Mouse (Mus musculus) embryonic facial prominence, embryonic 13.5 days (tissue): ENCODE measurements around the gene Tnfsfm13. TPM values are rescaled to one million over a fixed set of nuclear protein-coding genes. Genes with fewer than 3 reads are reported as not detected.
"Not testable (repeated sequence)": the region's sequence is repeated elsewhere in the genome, so short reads cannot be mapped to it uniquely, and the experiment has no call there.

ENCODE experiments used
- ATAC-seq: fragments of 200-750 bp; cut with Nextera tagmentation; 2 replicates; pipeline ENCODE4 v1.8.0; 2017; ENCODE audit warnings: low read depth; ENCODE audit not compliant: insufficient number of reproducible peaks, insufficient read depth, low FRiP score, low TSS enrichment
- H3K27ac ChIP-seq: fragments of 300-500 bp; sonication (generic); 2 replicates; pipeline ENCODE4 v1.5.1; 2015; ENCODE audit warnings: moderate library complexity, mild to moderate bottlenecking, inconsistent platforms
- H3K27me3 ChIP-seq: fragments of 300-500 bp; sonication (generic); 2 replicates; pipeline ENCODE4 v1.6.1; 2015; ENCODE audit warnings: mild to moderate bottlenecking, inconsistent platforms
- H3K36me3 ChIP-seq: fragments of 300-500 bp; sonication (generic); 2 replicates; pipeline ENCODE4 v1.6.1; 2015; ENCODE audit warnings: mild to moderate bottlenecking, inconsistent platforms
- H3K4me1 ChIP-seq: fragments of 300-500 bp; sonication (generic); 2 replicates; pipeline ENCODE4 v1.6.1; 2015; ENCODE audit warnings: inconsistent platforms
- H3K4me2 ChIP-seq: fragments of 300-500 bp; sonication (generic); 2 replicates; pipeline ENCODE4 v1.6.1; 2015; ENCODE audit warnings: moderate library complexity, mild to moderate bottlenecking, inconsistent platforms
- H3K4me3 ChIP-seq: fragments of 300-500 bp; sonication (generic); 2 replicates; pipeline ENCODE4 v1.5.1; 2015; ENCODE audit warnings: mild to moderate bottlenecking, inconsistent platforms
- H3K9ac ChIP-seq: fragments of 300-500 bp; sonication (generic); 2 replicates; pipeline ENCODE4 v1.6.1; 2015; ENCODE audit warnings: mild to moderate bottlenecking, inconsistent platforms
- H3K9me3 ChIP-seq: fragments of 300-500 bp; sonication (generic); 2 replicates; pipeline ENCODE4 v1.6.1; 2016; ENCODE audit warnings: inconsistent platforms
- WGBS: fragments of 180-500 bp; shearing (Covaris S2); methylation state at CpG from one replicate; pipeline ENCODE4 v1.1.7; 2015; ENCODE audit warnings: mixed read lengths; 5-methylcytosine and 5-hydroxymethylcytosine counted together
- polyA plus RNA-seq: library from polyadenylated mRNA; unstranded; fragments of >200 nt; fragmentation: Nextera tagmentation; extraction: Ambion mirVana; gene quantifications from 2 replicates; pipeline ENCODE4 v1.2.1, GENCODE M21; 2015

The Tnfsfm13 gene
- polyA plus RNA-seq, 1 experiment from 2014 or later, result 2.8 TPM

DNA sequence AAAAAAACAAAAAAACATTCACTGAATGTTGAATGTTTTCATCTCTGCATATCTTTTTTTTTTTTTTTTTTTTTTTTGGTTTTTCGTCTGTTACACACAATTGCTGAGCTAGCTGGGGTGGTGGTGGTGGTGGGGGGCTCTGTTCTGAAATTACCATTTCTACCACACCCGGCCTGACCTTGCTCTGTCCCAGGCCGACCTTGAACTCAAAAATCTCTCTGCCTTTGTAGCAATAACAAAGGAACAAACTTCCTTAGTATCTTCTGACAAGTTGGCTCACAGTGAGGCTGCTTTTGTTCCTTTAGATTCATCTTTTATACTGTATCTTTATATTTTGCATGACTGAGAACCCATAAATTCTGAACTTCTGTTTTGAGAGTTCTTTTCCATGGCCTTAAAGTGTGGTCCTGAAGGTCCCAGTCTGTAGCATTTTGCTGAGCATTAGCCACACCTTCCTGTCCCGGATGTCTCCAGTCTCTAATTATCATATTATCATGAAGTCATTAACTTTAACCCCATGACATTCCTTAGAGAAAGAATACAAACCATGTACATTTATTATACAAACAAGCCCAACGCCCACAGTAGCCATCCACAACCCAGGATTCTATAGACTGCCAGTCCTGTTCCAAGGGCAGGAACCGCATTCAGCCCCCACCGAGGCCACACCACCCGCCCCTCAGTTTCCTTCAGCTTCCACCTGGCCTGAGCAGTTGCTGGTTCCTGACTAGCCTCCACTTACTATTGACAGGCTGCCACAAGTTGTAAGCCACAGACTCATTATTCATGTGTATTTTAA lies 8.1 kb upstream of the Tnfsfm13 start:
- Histone ChIP-seq H3K27me3 (no peaks in the 10 kb centered on the region), H3K4me1 (peaks cover 3% of the 10 kb centered on the region), H3K4me2 (no peak overlapping the region), H3K27ac (no peak overlapping the region), H3K36me3 (no peaks in the 10 kb centered on the region), H3K4me3 (no peak overlapping the region), H3K9me3 (no peaks in the 10 kb centered on the region), H3K9ac (no peak overlapping the region)
- no peak for ATAC-seq
- 54% methylated on average over 8 of the region's 8 CpGs for WGBS

GRCm38 (mm10) chr11:69703381-69703780 lies 7.5 kb upstream of the Tnfsfm13 start:
- ATAC-seq, H3K9ac ChIP-seq: not testable (repeated sequence)

DNA sequence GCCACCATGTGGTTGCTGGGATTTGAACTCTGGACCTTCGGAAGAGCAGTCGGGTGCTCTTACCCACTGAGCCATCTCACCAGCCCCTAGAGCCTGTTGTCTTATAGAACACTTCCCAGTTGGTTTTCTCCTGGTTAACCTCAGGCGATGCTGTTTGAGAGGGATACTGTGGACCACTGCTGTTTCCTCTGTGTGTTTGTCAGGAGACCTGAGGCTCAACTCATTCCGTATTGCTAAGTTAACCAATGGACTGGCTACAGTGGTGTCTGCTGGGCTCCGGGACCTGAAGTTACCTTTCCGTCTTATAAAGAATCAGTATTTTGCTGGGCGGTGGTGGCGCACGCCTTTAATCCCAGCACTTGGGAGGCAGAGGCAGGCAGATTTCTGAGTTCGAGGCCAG lies 7.0 kb upstream of the Tnfsfm13 start:
- WGBS, result 93% methylated on average over 10 of the region's 10 CpGs
- H3K4me2 ChIP-seq, H3K9me3 ChIP-seq, H3K4me1 ChIP-seq, H3K36me3 ChIP-seq, ATAC-seq, H3K4me3 ChIP-seq, H3K27me3 ChIP-seq, H3K27ac ChIP-seq, H3K9ac ChIP-seq: not testable (repeated sequence)

More at GRCm38 (mm10) chr11:69703381-69703780, 7.5 kb upstream of the Tnfsfm13 start:
- H3K4me2 ChIP-seq, H3K27ac ChIP-seq, H3K36me3 ChIP-seq, H3K4me1 ChIP-seq, H3K9me3 ChIP-seq, H3K4me3 ChIP-seq, H3K27me3 ChIP-seq: not testable (repeated sequence)
- WGBS, result 62% methylated on average over 2 of the region's 3 CpGs

DNA sequence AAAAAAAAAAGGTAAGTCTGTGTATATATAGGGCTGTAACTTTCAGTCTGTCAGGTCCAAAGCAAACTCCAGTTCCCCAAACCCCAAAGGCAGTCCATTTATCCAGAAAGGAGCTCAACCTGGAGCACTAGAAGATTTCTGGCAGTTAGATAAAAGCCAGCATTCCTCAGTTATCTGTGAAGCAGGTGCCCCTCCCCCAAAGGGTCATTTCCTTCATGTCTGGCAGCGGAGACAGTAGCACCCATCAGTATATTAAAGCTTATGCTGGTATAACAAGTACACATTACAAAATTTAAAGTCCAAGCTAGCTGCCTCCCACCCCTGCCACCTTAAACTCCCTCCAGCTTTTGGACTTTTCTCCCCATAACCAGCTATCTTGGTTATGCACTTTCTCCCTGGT lies 3.7 kb upstream of the Tnfsfm13 start:
- no peak overlapping the region for H3K9ac ChIP-seq
- 83% methylated on average over 1 of the region's 1 CpGs for WGBS
- no peak overlapping the region for H3K4me2 ChIP-seq
- no peak overlapping the region for H3K27ac ChIP-seq
- H3K4me3 ChIP-seq, result no peak overlapping the region
- no peaks in the 10 kb centered on the region for H3K27me3 ChIP-seq
- no peak for ATAC-seq
- peaks cover 12% of the 10 kb centered on the region for H3K4me1 ChIP-seq
- H3K36me3 ChIP-seq, result no peaks in the 10 kb centered on the region
- no peaks in the 10 kb centered on the region for H3K9me3 ChIP-seq

DNA sequence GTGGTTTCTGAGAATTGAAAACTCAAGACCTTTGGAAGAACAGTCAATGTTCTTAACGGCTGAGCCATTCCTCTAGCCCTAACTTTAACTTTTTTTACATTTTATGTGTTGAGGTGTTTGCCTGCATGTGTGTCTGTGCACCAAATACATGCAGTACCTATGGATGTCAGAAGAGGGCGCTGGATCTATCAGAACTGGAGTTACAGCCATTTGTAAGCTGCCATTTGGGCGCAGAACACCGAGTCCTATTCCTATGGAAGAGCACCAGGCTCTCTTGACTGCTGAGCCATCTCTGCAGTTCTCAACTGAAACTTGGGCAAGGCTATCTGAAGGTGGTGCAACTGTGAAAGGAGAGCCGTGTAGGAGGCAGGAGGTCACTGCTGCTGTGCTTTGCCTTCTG lies 2.7 kb upstream of the Tnfsfm13 start:
- no peak overlapping the region for H3K4me2 ChIP-seq
- H3K27me3 ChIP-seq, result no peaks in the 10 kb centered on the region
- H3K36me3 ChIP-seq, result no peaks in the 10 kb centered on the region
- no peak overlapping the region for H3K27ac ChIP-seq
- H3K9ac ChIP-seq, result no peak overlapping the region
- no peak for ATAC-seq
- WGBS, result 73% methylated on average over 5 of the region's 5 CpGs
- H3K4me3 ChIP-seq, result no peak overlapping the region
- H3K4me1 ChIP-seq, result peaks cover 12% of the 10 kb centered on the region
- no peaks in the 10 kb centered on the region for H3K9me3 ChIP-seq

DNA sequence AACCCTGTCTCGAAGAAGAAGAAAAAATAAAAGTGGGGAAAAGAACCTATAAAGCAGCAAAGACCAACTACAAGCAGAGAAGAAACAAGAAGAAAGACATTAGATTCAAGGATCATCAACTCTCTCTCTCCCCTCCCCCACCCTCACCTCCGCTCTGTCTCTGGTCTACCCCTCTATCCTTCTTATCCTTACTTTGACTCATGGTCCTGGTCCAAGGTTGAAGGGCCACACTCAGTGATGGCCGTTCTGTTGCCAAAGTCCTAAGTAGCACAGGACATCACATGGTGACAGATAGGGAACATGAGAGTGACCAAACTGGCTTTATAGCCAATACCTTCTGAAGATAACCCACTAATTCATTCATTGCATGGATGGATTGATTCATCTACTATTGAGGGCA lies 1.5 kb upstream of the Tnfsfm13 start:
- no peaks in the 10 kb centered on the region for H3K27me3 ChIP-seq
- H3K9me3 ChIP-seq, result no peaks in the 10 kb centered on the region
- no peaks in the 10 kb centered on the region for H3K36me3 ChIP-seq
- H3K9ac ChIP-seq, result no peak overlapping the region
- no peak overlapping the region for H3K27ac ChIP-seq
- WGBS, result 88% methylated on average over 3 of the region's 3 CpGs
- no peak for ATAC-seq
- H3K4me3 ChIP-seq, result no peak overlapping the region
- no peak overlapping the region for H3K4me2 ChIP-seq
- H3K4me1 ChIP-seq, result peaks cover 12% of the 10 kb centered on the region

DNA sequence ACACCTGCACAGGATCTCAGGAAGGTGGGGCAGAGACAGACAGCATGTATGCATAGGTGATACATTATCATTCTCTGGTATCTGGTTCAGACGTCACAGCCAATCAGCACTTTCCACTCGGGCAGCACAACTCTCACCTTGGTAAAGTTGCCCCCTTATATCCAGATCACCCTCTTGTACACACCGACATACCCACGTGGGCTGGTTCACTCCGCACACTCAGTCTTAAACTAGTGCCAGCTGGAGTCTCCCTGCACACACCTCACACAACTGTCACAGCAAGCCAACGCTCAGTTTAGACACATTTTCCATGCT lies 895 bp downstream of the Tnfsfm13 start:
- H3K27ac ChIP-seq, result peak overlapping the region; percentile 82
- no peaks in the 10 kb centered on the region for H3K27me3 ChIP-seq
- no peaks in the 10 kb centered on the region for H3K36me3 ChIP-seq
- 16% methylated on average over 6 of the region's 6 CpGs for WGBS
- no peaks in the 10 kb centered on the region for H3K9me3 ChIP-seq
- no peak for ATAC-seq
- H3K4me1 ChIP-seq, result peaks cover 12% of the 10 kb centered on the region
- peak overlapping the region; percentile 97 for H3K4me2 ChIP-seq
- peak overlapping the region; percentile 83 for H3K9ac ChIP-seq
- peak overlapping the region; percentile 56 for H3K4me3 ChIP-seq

- no peak for ATAC-seq
- Histone ChIP-seq H3K9me3 (no peaks in the 10 kb centered on the region), H3K27ac (no peak overlapping the region), H3K4me2 (no peak overlapping the region), H3K9ac (no peak overlapping the region), H3K36me3 (no peaks in the 10 kb centered on the region), H3K4me1 (peaks cover 12% of the 10 kb centered on the region), H3K27me3 (no peaks in the 10 kb centered on the region), H3K4me3 (no peak overlapping the region)
- WGBS, result 59% methylated on average over 11 of the region's 11 CpGs
Observed at GRCm38 (mm10) chr11:69693421-69693965, 2.4 kb downstream of the Tnfsfm13 start.

- Histone ChIP-seq H3K4me3 (no peak overlapping the region), H3K27me3 (no peaks in the 10 kb centered on the region), H3K27ac (no peak overlapping the region), H3K4me1 (peaks cover 12% of the 10 kb centered on the region), H3K36me3 (no peaks in the 10 kb centered on the region), H3K4me2 (no peak overlapping the region), H3K9ac (no peak overlapping the region), H3K9me3 (no peaks in the 10 kb centered on the region)
- no peak for ATAC-seq
- WGBS, result 88% methylated on average over 6 of the region's 6 CpGs
Observed at GRCm38 (mm10) chr11:69692863-69693262, 3.0 kb downstream of the Tnfsfm13 start.

- peaks cover 12% of the 10 kb centered on the region for H3K4me1 ChIP-seq
- H3K36me3 ChIP-seq, result no peaks in the 10 kb centered on the region
- WGBS, result 80% methylated on average over 9 of the region's 9 CpGs
- no peak overlapping the region for H3K9ac ChIP-seq
- H3K9me3 ChIP-seq, result no peaks in the 10 kb centered on the region
- no peaks in the 10 kb centered on the region for H3K27me3 ChIP-seq
- no peak overlapping the region for H3K27ac ChIP-seq
- no peak overlapping the region for H3K4me2 ChIP-seq
- H3K4me3 ChIP-seq, result no peak overlapping the region
- no peak for ATAC-seq
Observed at GRCm38 (mm10) chr11:69692196-69692811, 3.6 kb downstream of the Tnfsfm13 start.

GRCm38 (mm10) chr11:69689891-69690290 lies 6.0 kb downstream of the Tnfsfm13 start:
- H3K27ac ChIP-seq, result no peak overlapping the region
- H3K4me1 ChIP-seq, result peaks cover 16% of the 10 kb centered on the region
- H3K9ac ChIP-seq, result no peak overlapping the region
- no peaks in the 10 kb centered on the region for H3K9me3 ChIP-seq
- H3K4me2 ChIP-seq, result no peak overlapping the region
- H3K4me3 ChIP-seq, result no peak overlapping the region
- no peaks in the 10 kb centered on the region for H3K27me3 ChIP-seq
- H3K36me3 ChIP-seq, result no peaks in the 10 kb centered on the region
- 88% methylated on average over 1 of the region's 1 CpGs for WGBS
- ATAC-seq, result no peak

GRCm38 (mm10) chr11:69687061-69687460 lies 8.8 kb downstream of the Tnfsfm13 start:
- H3K9ac ChIP-seq, result peak overlapping the region; percentile 38

More at GRCm38 (mm10) chr11:69687061-69687460, 8.8 kb downstream of the Tnfsfm13 start:
- Histone ChIP-seq H3K4me2 (no peak overlapping the region), H3K36me3 (no peaks in the 10 kb centered on the region), H3K27me3 (no peaks in the 10 kb centered on the region), H3K4me3 (no peak overlapping the region), H3K9me3 (no peaks in the 10 kb centered on the region), H3K27ac (no peak overlapping the region), H3K4me1 (peaks cover 31% of the 10 kb centered on the region)
- 44% methylated on average over 5 of the region's 5 CpGs for WGBS
- no peak for ATAC-seq
